ENCODE assay signal across 8 mouse cellular contexts in the genomic region with DNA sequence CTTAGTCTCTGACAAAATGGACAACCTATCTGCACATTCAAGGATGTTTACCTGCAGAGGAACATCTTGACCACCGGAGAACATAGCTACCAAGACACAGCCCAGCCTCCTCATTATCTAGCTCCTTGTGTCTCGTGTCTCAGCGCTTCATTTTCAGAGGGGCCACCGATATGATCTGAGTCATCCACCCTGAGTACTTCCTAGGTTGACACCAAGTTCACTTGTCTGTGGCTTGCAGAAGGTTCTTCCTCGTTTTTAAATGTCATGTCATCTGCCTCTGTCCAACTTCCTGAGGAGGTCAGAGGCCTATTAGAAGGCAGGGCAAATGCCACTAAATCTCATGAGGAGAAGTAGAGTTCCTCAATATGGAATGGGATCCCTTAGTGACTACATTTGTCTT. TPM values are rescaled to one million over a fixed set of nuclear protein-coding genes. Genes with fewer than 3 reads are reported as not detected.
DNase-seq lines count a peak whose midpoint lies in the region; ATAC-seq and TF ChIP-seq lines count a peak whose summit lies in the region.
"Had no signal": no experiment of that assay in that cellular context is flagged by ENCODE, and none has a peak within 500 bp of the region (broad histone marks: within the 10 kb centered on the region; RNA-seq: fewer than 3 reads in every experiment).

No protein-coding gene starts in this region.

- intact Hi-C loops in left cerebral cortex, postnatal 14 days (cut with DNase I): no loop called here

- no peaks in the 10 kb centered on the region for H3K36me3 ChIP-seq in hindbrain, embryonic 14.5 days (replicated peaks; ENCODE audit: control insufficient read depth, insufficient read depth)
- H3K36me3 ChIP-seq in hindbrain, postnatal 0 days (ENCODE audit: insufficient read depth, low read length): no peaks in the 10 kb centered on the region
- no peaks in the 10 kb centered on the region for H3K36me3 ChIP-seq in liver, embryonic 15.5 days (replicated peaks)

- no peak overlapping the region for H3K27ac ChIP-seq in hindbrain, embryonic 14.5 days
- H3K27ac ChIP-seq in hindbrain, postnatal 0 days: no peak overlapping the region
- H3K27ac ChIP-seq in bone marrow, adult 2 months (ENCODE audit: control insufficient read depth, insufficient read depth, low read depth, low read length, poor library complexity): peak overlapping the region; percentile 90
- peak overlapping the region; percentile 78 for H3K27ac ChIP-seq in liver, embryonic 15.5 days (replicated peaks)

- peaks cover 10% of the 10 kb centered on the region for H3K27me3 ChIP-seq in hindbrain, embryonic 14.5 days (ENCODE audit: control insufficient read depth, insufficient read depth, low read length)
- no peaks in the 10 kb centered on the region for H3K27me3 ChIP-seq in hindbrain, postnatal 0 days (ENCODE audit: insufficient read depth, low read length)
- H3K27me3 ChIP-seq in liver, embryonic 15.5 days: peaks cover 53% of the 10 kb centered on the region

- no peak for TF ChIP-seq CTCF in hindbrain, postnatal 0 days (IDR thresholded peaks at IDR 0.05; ENCODE audit: low read depth)
- TF ChIP-seq CTCF in bone marrow, adult 2 months (IDR thresholded peaks at IDR 0.05; ENCODE audit: control insufficient read depth, insufficient read depth, low read length): no peak

- H3K9me3 ChIP-seq in hindbrain, embryonic 14.5 days (ENCODE audit: control insufficient read depth, low read length): no peaks in the 10 kb centered on the region
- H3K9me3 ChIP-seq in hindbrain, postnatal 0 days (ENCODE audit: low read length): no peaks in the 10 kb centered on the region
- H3K9me3 ChIP-seq in liver, embryonic 15.5 days (replicated peaks): no peaks in the 10 kb centered on the region

- WGBS in hindbrain, embryonic 14.5 days: 88% methylated on average over 5 of the region's 5 CpGs
- 82% methylated on average over 5 of the region's 5 CpGs for WGBS in hindbrain, postnatal 0 days
- 15% methylated on average over 5 of the region's 5 CpGs for WGBS in bone marrow, adult 2 months
- 12% methylated on average over 5 of the region's 5 CpGs for WGBS in liver, embryonic 15.5 days (ENCODE audit: insufficient replicate concordance)

- DNase-seq in hindbrain, embryonic 14.5 days (ENCODE audit: low spot score): no peak
- no peak for DNase-seq in hindbrain, postnatal 0 days (ENCODE audit: low spot score)
- peak; percentile 80 for DNase-seq in 416B (ENCODE audit: low read depth)
- no peak for DNase-seq in left cerebral cortex, postnatal 14 days (ENCODE audit: low spot score in 2 of 2)
- no peak for DNase-seq in ovary, adult 18-20 months (ENCODE audit: low spot score)
- DNase-seq: thymus, adult 18-20 months had no signal

- H3K4me1 ChIP-seq in hindbrain, embryonic 14.5 days (replicated peaks; ENCODE audit: control insufficient read depth, insufficient read depth, low read length): peaks cover 13% of the 10 kb centered on the region
- H3K4me1 ChIP-seq in hindbrain, postnatal 0 days (ENCODE audit: insufficient read depth, low read length): peaks cover 6% of the 10 kb centered on the region; the same call in 1 of the 2 replicates
- peaks cover 8% of the 10 kb centered on the region; the same call in 1 of the 2 replicates for H3K4me1 ChIP-seq in bone marrow, adult 2 months (ENCODE audit: control insufficient read depth, insufficient read depth, low read length)
- peaks cover 36% of the 10 kb centered on the region for H3K4me1 ChIP-seq in liver, embryonic 15.5 days (replicated peaks)

- TF ChIP-seq POLR2A in bone marrow, adult 2 months (IDR thresholded peaks at IDR 0.05; ENCODE audit: borderline replicate concordance, control insufficient read depth, low read depth, low read length): no peak

- no peak overlapping the region for H3K9ac ChIP-seq in hindbrain, embryonic 14.5 days
- H3K9ac ChIP-seq in hindbrain, postnatal 0 days (replicated peaks; ENCODE audit: low read length): no peak overlapping the region
- H3K9ac ChIP-seq in liver, embryonic 15.5 days: no peak overlapping the region

- peak overlapping the region; percentile 80; the same call in 1 of the 2 replicates for H3K4me2 ChIP-seq in hindbrain, embryonic 14.5 days (replicated peaks)
- H3K4me2 ChIP-seq in hindbrain, postnatal 0 days (ENCODE audit: low read depth, low read length): no peak overlapping the region
- peak overlapping the region; percentile 95; the same call in 1 of the 2 replicates for H3K4me2 ChIP-seq in liver, embryonic 15.5 days

- H3K4me3 ChIP-seq in hindbrain, embryonic 14.5 days (replicated peaks; ENCODE audit: low read length): no peak overlapping the region
- no peak overlapping the region for H3K4me3 ChIP-seq in hindbrain, postnatal 0 days (ENCODE audit: low read length)
- peak overlapping the region; percentile 10 for H3K4me3 ChIP-seq in bone marrow, adult 2 months (replicated peaks; ENCODE audit: control insufficient read depth, low read depth, low read length)
- H3K4me3 ChIP-seq in liver, embryonic 15.5 days (replicated peaks): no peak overlapping the region

- no peak for ATAC-seq in hindbrain, embryonic 14.5 days (ENCODE audit: low FRiP score)
- ATAC-seq in hindbrain, postnatal 0 days: no peak
- no peak for ATAC-seq in liver, embryonic 15.5 days (ENCODE audit: insufficient read depth)

RNA-seq across cellular contexts. Expression of a gene that starts 1.4 kb away (rescaled TPM):
- polyA plus RNA-seq in hindbrain, embryonic 14.5 days (2014; fragmentation: Nextera tagmentation; extraction: Ambion mirVana): 40.1 and 42.3 TPM in 2 replicates
- total RNA-seq in hindbrain, postnatal 0 days (2014; rRNA removed): 66.1 and 75.6 TPM in 2 replicates
- 33.9 and 35.6 TPM in 2 replicates for polyA plus RNA-seq in hindbrain, postnatal 0 days (2015; fragmentation: Nextera tagmentation; extraction: Ambion mirVana)
- polyA plus RNA-seq in bone marrow, adult 2 months (2011; ENCODE audit: insufficient read depth, insufficient read length, low replicate concordance, missing spikeins): 30.4 and 78.7 TPM in 2 replicates
- 2.8 and 3.4 TPM in 2 replicates for polyA plus RNA-seq in liver, embryonic 15.5 days (2015; fragmentation: Nextera tagmentation; extraction: Ambion mirVana)
- 100 to 1,000 TPM; 134 to 145 TPM for total RNA-seq in left cerebral cortex, postnatal 14 days (2021)

RNA-seq across cellular contexts. Expression of a gene that starts 11.3 kb away (rescaled TPM):
- polyA plus RNA-seq in hindbrain, embryonic 14.5 days (2014; fragmentation: Nextera tagmentation; extraction: Ambion mirVana): 25.5 and 26.4 TPM in 2 replicates
- total RNA-seq in hindbrain, postnatal 0 days (2014; rRNA removed): 37.7 and 46.2 TPM in 2 replicates
- 25.3 and 26.6 TPM in 2 replicates for polyA plus RNA-seq in hindbrain, postnatal 0 days (2015; fragmentation: Nextera tagmentation; extraction: Ambion mirVana)
- 8.6 and 18.7 TPM in 2 replicates for polyA plus RNA-seq in bone marrow, adult 2 months (2011; ENCODE audit: insufficient read depth, insufficient read length, low replicate concordance, missing spikeins)
- polyA plus RNA-seq in liver, embryonic 15.5 days (2015; fragmentation: Nextera tagmentation; extraction: Ambion mirVana): 13.9 and 17.2 TPM in 2 replicates
- 10 to 100 TPM; 36.0 to 44.1 TPM for total RNA-seq in left cerebral cortex, postnatal 14 days (2021)

Comparison
In these comparisons a context has a peak if more than half of its experiments do, and no peak if none do; other contexts are left out.
1. H3K27ac ChIP-seq: peak in bone marrow, adult 2 months (single experiment) and liver, embryonic 15.5 days (single experiment); none in hindbrain, embryonic 14.5 days (single experiment) and hindbrain, postnatal 0 days (single experiment).